Comparison of ENCODE assay signal across 28 mouse cellular contexts in genomic region chr8:78564200-78564599, GRCm38 (mm10). TPM values are rescaled to one million over a fixed set of nuclear protein-coding genes. Genes with fewer than 3 reads are reported as not detected.
DNase-seq lines count a peak whose midpoint lies in the region; ATAC-seq and TF ChIP-seq lines count a peak whose summit lies in the region.
"Had no signal": no experiment of that assay in that cellular context is flagged by ENCODE, and none has a peak within 500 bp of the region (broad histone marks: within the 10 kb centered on the region; RNA-seq: fewer than 3 reads in every experiment).

No protein-coding gene starts in this region.

- no peak overlapping the region for H3K9ac ChIP-seq in limb, embryonic 14.5 days (ENCODE audit: low read depth, low read length, severe bottlenecking)
- H3K9ac ChIP-seq in lung, embryonic 16.5 days (ENCODE audit: low read length) = no peak overlapping the region
- H3K9ac ChIP-seq: embryonic facial prominence, embryonic 12.5 days; forebrain, embryonic 12.5 days; forebrain, embryonic 15.5 days; heart, embryonic 13.5 days; hindbrain, embryonic 14.5 days had no signal

- TF ChIP-seq CTCF in gastrocnemius, adult 2 months (IDR thresholded peaks at IDR 0.05) = no peak
- no peak for TF ChIP-seq CTCF in lung, adult 2 months (IDR thresholded peaks at IDR 0.05; ENCODE audit: insufficient read depth, low read length)

- H3K4me2 ChIP-seq in limb, embryonic 14.5 days (replicated peaks; ENCODE audit: low read depth, low read length, severe bottlenecking) = no peak overlapping the region
- no peak overlapping the region for H3K4me2 ChIP-seq in lung, embryonic 16.5 days (ENCODE audit: low read depth, low read length)
- H3K4me2 ChIP-seq: embryonic facial prominence, embryonic 12.5 days; forebrain, embryonic 12.5 days; forebrain, embryonic 15.5 days; heart, embryonic 13.5 days; hindbrain, embryonic 14.5 days had no signal

- intact Hi-C loops in gastrocnemius, adult 2 months (cut with DNase I) = no loop called here
- intact Hi-C loops in gastrocnemius, postnatal 14 days (cut with DNase I; ENCODE audit: low total_unique reads) = no loop called here

- 85% methylated on average over 5 of the region's 5 CpGs for WGBS in limb, embryonic 14.5 days
- 90% methylated on average over 5 of the region's 5 CpGs for WGBS in limb, embryonic 10.5 days
- WGBS in lung, embryonic 16.5 days = 47% methylated on average over 5 of the region's 5 CpGs
- 50% methylated on average over 5 of the region's 5 CpGs for WGBS in lung, adult 2 months

- ATAC-seq in limb, embryonic 14.5 days (ENCODE audit: low FRiP score, low read depth) = no peak
- peak; percentile 66 for ATAC-seq in lung, embryonic 16.5 days (ENCODE audit: low read depth)
- ATAC-seq: forebrain, embryonic 15.5 days; hindbrain, postnatal 0 days; inflammation-experienced regulatory T-cells, adult 6 months had no signal

- H3K4me3 ChIP-seq in gastrocnemius, adult 2 months = no peak overlapping the region
- H3K4me3 ChIP-seq in limb, embryonic 14.5 days (replicated peaks; ENCODE audit: low read length) = no peak overlapping the region
- no peak overlapping the region for H3K4me3 ChIP-seq in limb, embryonic 10.5 days
- H3K4me3 ChIP-seq in lung, embryonic 16.5 days (ENCODE audit: low read length) = no peak overlapping the region
- no peak overlapping the region for H3K4me3 ChIP-seq in lung, adult 2 months (replicated peaks; ENCODE audit: extremely low read depth, low read depth, low read length)
- H3K4me3 ChIP-seq: embryonic facial prominence, embryonic 12.5 days; erythroblast, embryonic 14.5 days; forebrain, embryonic 12.5 days; forebrain, embryonic 15.5 days; heart, adult 2 months; heart, embryonic 10.5 days; heart, embryonic 13.5 days had no signal

- no peaks in the 10 kb centered on the region; the same call in 1 of the 2 replicates for H3K36me3 ChIP-seq in limb, embryonic 14.5 days (ENCODE audit: control insufficient read depth, insufficient read depth, low read length)
- H3K36me3 ChIP-seq in limb, embryonic 10.5 days = peaks cover 9% of the 10 kb centered on the region
- H3K36me3 ChIP-seq in lung, embryonic 16.5 days (ENCODE audit: control insufficient read depth, insufficient read depth, low read length) = peaks cover 3% of the 10 kb centered on the region; the same call in 1 of the 2 replicates
- H3K36me3 ChIP-seq: embryonic facial prominence, embryonic 12.5 days had no signal

- no peaks in the 10 kb centered on the region for H3K9me3 ChIP-seq in limb, embryonic 14.5 days (ENCODE audit: control insufficient read depth, low read length)
- H3K9me3 ChIP-seq in limb, embryonic 10.5 days (replicated peaks) = no peaks in the 10 kb centered on the region
- peaks cover 4% of the 10 kb centered on the region; the same call in 1 of the 2 replicates for H3K9me3 ChIP-seq in lung, embryonic 16.5 days (ENCODE audit: control insufficient read depth, low read length)
- H3K9me3 ChIP-seq: embryonic facial prominence, embryonic 12.5 days; forebrain, embryonic 12.5 days; forebrain, embryonic 15.5 days; heart, embryonic 10.5 days had no signal

- no peak for TF ChIP-seq POLR2A in limb, embryonic 14.5 days (IDR thresholded peaks at IDR 0.05; ENCODE audit: borderline replicate concordance, extremely low read depth, insufficient read depth, insufficient read length)
- no peak for TF ChIP-seq POLR2A in lung, adult 2 months (IDR thresholded peaks at IDR 0.05; ENCODE audit: borderline replicate concordance, extremely low read depth, low read depth, low read length)

- no peaks in the 10 kb centered on the region for H3K27me3 ChIP-seq in limb, embryonic 14.5 days (ENCODE audit: control insufficient read depth, insufficient read depth, low read length)
- no peaks in the 10 kb centered on the region for H3K27me3 ChIP-seq in limb, embryonic 10.5 days (ENCODE audit: low read depth, poor library complexity, severe bottlenecking)
- H3K27me3 ChIP-seq in lung, embryonic 16.5 days (ENCODE audit: control insufficient read depth, insufficient read depth, low read depth, low read length) = no peaks in the 10 kb centered on the region
- H3K27me3 ChIP-seq: CH12.LX; embryonic facial prominence, embryonic 12.5 days; forebrain, embryonic 12.5 days; forebrain, embryonic 15.5 days; heart, embryonic 13.5 days had no signal

- DNase-seq in gastrocnemius, adult 2 months = no peak
- no peak for DNase-seq in gastrocnemius, postnatal 14 days
- peak; percentile 44 for DNase-seq in limb, embryonic 14.5 days (ENCODE audit: low spot score)
- no peak for DNase-seq in limb, embryonic 10.5 days (ENCODE audit: low spot score)
- no peak for DNase-seq in lung, adult 2 months
- no peak for DNase-seq in spleen, postnatal 10 days (ENCODE audit: low spot score in 2 of 2)
- DNase-seq: adrenal gland, adult 8-10 months; adrenal gland, postnatal 25 days; B cell, adult 2 months; cerebellum, adult 11-12 months; cerebellum, adult 8-10 months; cerebellum, postnatal 10 days; cerebellum, postnatal 36 days; gastrocnemius, postnatal 10 days; heart, adult 2 months; heart, postnatal 14 days; heart, postnatal 4 days had no signal

- peak overlapping the region; percentile 24; the same call in 1 of the 2 replicates for H3K27ac ChIP-seq in gastrocnemius, adult 2 months
- no peak overlapping the region for H3K27ac ChIP-seq in limb, embryonic 14.5 days (replicated peaks; ENCODE audit: low read depth, low read length)
- no peak overlapping the region for H3K27ac ChIP-seq in limb, embryonic 10.5 days
- peak overlapping the region; percentile 36; the same call in 1 of the 2 replicates for H3K27ac ChIP-seq in lung, embryonic 16.5 days (ENCODE audit: low read length)
- H3K27ac ChIP-seq: embryonic facial prominence, embryonic 12.5 days; forebrain, embryonic 12.5 days; forebrain, embryonic 15.5 days; heart, adult 2 months; heart, embryonic 10.5 days; heart, embryonic 13.5 days; hindbrain, embryonic 14.5 days; hindbrain, postnatal 0 days had no signal

- H3K4me1 ChIP-seq in limb, embryonic 14.5 days (ENCODE audit: control insufficient read depth, insufficient read depth, low read length) = no peaks in the 10 kb centered on the region
- no peaks in the 10 kb centered on the region for H3K4me1 ChIP-seq in limb, embryonic 10.5 days
- H3K4me1 ChIP-seq in lung, embryonic 16.5 days (replicated peaks; ENCODE audit: control insufficient read depth, insufficient read depth, low read length) = peaks cover 7% of the 10 kb centered on the region; the same call in 1 of the 2 replicates
- H3K4me1 ChIP-seq in lung, adult 2 months (ENCODE audit: control insufficient read depth, insufficient read depth, low read length) = no peaks in the 10 kb centered on the region; the same call in 1 of the 2 replicates
- H3K4me1 ChIP-seq: forebrain, embryonic 12.5 days; forebrain, embryonic 15.5 days had no signal

RNA-seq across cellular contexts. Expression of gene Slc10a7, which starts 55.1 kb away (rescaled TPM):
- 1 to 10 TPM; 6.7 to 6.9 TPM for total RNA-seq in gastrocnemius, adult 2 months (2021)
- 1 to 10 TPM; 5.3 to 6.3 TPM for total RNA-seq in gastrocnemius, postnatal 14 days (2021)
- 20.9 and 27.1 TPM in 2 replicates for polyA plus RNA-seq in limb, embryonic 14.5 days (2012; rRNA removed)
- polyA plus RNA-seq in limb, embryonic 14.5 days (2014; fragmentation: Nextera tagmentation; extraction: Ambion mirVana) = 13.1 and 14.1 TPM in 2 replicates
- polyA plus RNA-seq in limb, embryonic 10.5 days (2016; fragmentation: Nextera tagmentation; extraction: Ambion mirVana) = 9.5 and 10.7 TPM in 2 replicates
- polyA plus RNA-seq in lung, embryonic 16.5 days (2015; fragmentation: Nextera tagmentation; extraction: Ambion mirVana) = 20.0 and 21.6 TPM in 2 replicates
- polyA plus RNA-seq in lung, adult 2 months (2012; rRNA removed) = 9.1 and 14.1 TPM in 2 replicates

RNA-seq across cellular contexts. Expression of gene Rbmxl1, which starts 55.5 kb away (rescaled TPM):
- 10 to 100 TPM; 12.3 to 13.1 TPM for total RNA-seq in gastrocnemius, adult 2 months (2021)
- total RNA-seq in gastrocnemius, postnatal 14 days (2021) = 10 to 100 TPM; 13.5 to 16.5 TPM
- 118 and 146 TPM in 2 replicates for polyA plus RNA-seq in limb, embryonic 14.5 days (2012; rRNA removed)
- 203 and 226 TPM in 2 replicates for polyA plus RNA-seq in limb, embryonic 14.5 days (2014; fragmentation: Nextera tagmentation; extraction: Ambion mirVana)
- polyA plus RNA-seq in limb, embryonic 10.5 days (2016; fragmentation: Nextera tagmentation; extraction: Ambion mirVana) = 392 and 395 TPM in 2 replicates
- polyA plus RNA-seq in lung, embryonic 16.5 days (2015; fragmentation: Nextera tagmentation; extraction: Ambion mirVana) = 195 and 217 TPM in 2 replicates
- polyA plus RNA-seq in lung, adult 2 months (2012; rRNA removed) = 17.7 and 22.5 TPM in 2 replicates

Comparison
In these comparisons a context has a peak if more than half of its experiments do, and no peak if none do; other contexts are left out.
1. H3K27ac ChIP-seq: peak in gastrocnemius, adult 2 months (single experiment) and lung, embryonic 16.5 days (single experiment); none in limb, embryonic 14.5 days (single experiment) and limb, embryonic 10.5 days (single experiment).